Mouse (Mus musculus) heart, postnatal 4 days (tissue): Measurements from ENCODE around the gene Pea15a. TPM values are rescaled to one million over a fixed set of nuclear protein-coding genes. Genes with fewer than 3 reads are reported as not detected.

ENCODE experiments used
- DNase-seq: peaks from one replicate; pipeline ENCODE4 v3.0.0; 2021
- total RNA-seq, 2 experiments: library from RNA; stranded (reverse); gene quantifications; 2 replicates each; pipeline ENCODE4 v1.2.3; 2021

The Pea15a gene
- total RNA-seq, 2 experiments from 2014 or later = 140 to 147 TPM

- DNase-seq = no peak
Measured at GRCm38 (mm10) chr1:172204814-172205740, 1.5 kb downstream of the Pea15a start.

DNA sequence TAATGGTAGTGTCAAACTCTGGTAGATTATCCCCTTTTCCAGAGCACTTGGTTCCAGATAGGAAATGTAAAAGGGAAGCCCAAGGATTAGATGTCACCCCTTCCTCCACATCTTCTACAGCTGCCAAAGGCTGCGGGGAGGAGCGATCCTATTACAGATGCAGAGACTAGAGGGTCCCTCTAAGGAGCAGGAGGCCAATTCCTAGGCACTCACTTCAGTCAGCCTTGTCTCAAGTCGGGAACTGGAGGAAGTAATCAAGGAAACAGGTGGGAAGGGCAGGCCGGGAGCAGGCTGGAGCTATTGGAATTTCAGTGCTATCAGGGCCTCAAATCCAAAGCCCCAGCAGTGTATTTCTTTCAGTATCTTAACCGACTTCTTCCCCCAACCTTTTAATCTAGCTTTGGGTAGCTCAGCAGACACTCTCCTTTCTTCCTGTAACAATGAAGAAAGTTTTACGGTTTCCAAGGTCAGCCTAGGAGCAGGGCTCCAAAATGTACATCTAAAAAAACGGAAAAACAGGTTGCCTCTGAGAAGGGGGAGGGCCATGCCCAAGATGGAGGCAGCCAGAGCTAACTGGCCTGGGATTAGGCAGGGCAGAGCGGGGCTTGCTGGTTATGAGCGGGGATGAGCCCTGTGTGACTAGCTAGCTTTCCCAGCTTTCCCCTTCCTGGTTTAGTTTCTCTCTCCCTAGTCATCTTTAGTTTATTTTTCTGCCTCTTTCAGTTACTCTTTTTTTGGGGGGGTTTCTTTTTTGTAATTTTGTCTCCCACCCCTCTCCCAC, 2.4 kb downstream of the Pea15a start:
- DNase-seq = no peak

- peak; percentile 45 for DNase-seq
Measured at GRCm38 (mm10) chr1:172203566-172203965, 3.0 kb downstream of the Pea15a start.

DNA sequence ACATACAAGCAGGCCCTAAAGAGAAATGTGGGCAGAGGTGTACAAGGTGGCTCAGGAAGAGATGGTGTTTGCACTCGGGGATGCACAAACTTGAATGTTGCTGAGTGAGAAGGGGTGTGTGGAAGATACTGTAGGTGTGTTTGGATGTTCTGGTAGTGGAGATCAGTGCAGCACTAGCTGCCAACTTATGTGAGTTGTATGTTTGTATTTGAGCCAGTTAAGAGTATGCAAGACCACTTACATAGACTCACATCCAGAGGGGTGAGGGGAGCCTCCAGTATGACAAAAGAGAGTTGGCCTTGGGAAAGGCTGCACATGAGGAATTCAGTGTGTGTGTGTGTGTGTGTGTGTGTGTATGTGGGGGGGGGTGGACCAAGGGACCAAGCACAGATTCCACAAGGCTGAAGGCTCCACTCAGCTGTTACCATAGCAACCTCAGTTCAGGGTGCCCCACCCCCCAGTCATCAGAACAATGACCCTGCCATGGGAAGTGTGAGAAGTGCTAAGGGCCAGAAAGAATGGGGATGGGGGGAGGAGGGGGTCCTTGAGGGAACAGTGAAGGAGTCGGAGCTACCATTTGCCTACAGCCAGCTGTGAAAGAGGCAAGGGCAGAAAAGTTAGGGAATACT, 3.6 kb downstream of the Pea15a start:
- peak; percentile 49 for DNase-seq

DNA sequence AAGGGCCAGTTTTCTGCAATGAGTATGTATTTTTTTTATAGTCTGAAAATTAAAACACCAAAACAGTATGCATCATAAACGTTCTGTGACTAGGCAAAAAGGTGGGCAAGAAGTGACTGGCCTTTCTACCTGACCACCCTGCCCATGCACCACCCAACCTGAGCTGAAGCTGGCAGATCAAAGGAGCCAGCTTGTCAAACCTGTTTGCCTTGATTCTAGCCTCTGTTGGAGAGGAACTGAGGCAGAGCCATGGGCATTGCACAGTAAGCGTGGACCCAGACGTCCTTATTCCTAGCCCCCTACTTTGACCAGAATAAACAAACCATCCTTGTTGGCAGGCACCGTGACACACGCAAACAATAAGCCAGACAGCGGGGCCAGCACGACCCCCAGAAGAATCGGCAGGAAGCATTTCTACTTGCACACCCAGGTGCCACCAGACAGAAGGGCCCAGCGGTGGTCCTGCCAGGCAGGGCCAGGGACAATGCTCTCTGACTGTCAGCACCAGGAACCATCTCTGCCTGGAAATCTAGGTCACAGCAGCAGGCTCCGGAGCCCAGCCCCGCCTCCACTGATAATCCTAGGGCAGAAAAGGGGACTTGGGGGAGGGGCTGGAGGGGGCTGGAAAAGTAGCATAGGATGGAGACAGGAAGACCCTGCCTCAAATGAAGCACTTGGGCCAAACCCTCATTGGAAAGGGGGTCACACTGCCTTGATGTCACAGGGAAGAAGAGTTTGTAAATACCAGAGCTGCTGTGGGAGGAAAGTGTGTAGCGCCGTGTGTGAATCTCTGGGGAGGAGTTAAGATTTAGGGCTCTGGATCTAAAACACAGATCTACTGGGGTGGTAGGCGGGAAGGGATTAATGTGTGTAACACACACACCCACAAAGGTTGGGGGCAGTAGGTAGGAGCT, 4.4 kb downstream of the Pea15a start:
- DNase-seq = peak; percentile 39

DNA sequence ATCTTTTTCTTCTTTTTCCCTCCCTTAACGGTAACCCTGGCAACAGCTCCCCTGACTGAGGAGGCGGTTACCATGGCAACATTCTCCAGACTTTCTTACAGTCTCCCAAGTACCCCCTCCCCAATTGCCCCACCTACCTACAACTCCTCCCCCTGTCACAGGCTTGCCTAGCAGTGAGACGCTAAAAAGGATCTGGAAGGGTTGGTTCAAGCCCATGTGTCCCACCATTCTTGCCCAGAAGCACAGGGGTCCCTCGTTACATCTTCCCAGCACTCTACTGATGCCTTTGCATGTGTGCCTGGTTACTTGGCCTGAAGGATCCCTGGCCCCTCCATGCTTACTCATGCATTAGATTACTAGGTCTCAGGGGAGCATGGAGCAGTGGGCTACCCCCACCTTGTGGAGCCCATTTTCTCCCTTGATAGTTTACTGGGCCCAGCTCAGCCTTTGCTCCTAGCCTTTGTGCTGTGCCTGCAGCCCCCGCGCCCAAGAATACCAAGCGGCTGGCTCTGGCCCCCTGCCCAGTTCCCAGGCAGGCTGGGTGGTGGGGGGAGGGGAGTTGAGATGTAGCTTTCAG, 5.6 kb downstream of the Pea15a start:
- peak; percentile 77 for DNase-seq

DNA sequence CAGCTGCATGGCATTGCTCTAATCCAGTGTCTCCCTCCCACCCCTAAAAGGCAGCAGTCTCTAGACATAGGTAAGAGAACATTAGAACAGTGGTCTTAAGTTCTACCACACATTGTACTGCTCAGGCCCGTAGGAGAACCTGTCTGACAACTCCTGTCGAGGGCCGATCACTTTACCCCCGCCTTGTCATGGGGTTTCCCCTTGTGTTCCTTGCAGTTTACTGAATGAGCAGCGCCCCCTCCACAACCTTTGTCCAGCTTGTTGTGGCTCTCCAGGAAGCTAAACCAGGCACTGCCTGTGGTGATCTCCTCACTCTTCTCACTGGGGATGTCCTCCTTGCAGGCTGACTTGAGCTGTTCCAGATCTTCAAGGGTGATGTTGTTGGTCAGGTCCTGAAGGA, 6.4 kb downstream of the Pea15a start:
- DNase-seq = no peak

- DNase-seq = no peak
Measured at GRCm38 (mm10) chr1:172198996-172199395, 7.6 kb downstream of the Pea15a start.

DNA sequence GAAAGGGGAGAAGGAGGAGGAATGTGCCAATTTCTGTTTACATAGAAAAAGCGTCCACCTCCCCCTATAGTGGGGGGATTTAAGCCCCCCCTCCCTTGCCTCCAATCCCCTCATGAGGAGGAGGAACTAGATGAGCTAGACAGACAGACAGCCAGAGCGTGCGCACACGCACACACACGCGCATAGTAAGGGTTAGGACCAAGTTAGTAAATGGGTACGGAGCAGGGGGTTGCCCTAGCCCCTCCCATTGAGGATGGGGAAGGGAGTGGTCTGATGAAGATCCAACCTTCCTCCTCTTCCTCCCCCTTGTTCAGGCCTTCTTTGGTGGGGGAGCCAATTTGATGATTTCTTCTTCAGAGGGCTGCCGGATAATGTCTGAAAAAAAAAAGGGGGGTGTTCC, 8.3 kb downstream of the Pea15a start:
- no peak for DNase-seq

- no peak for DNase-seq
Measured at GRCm38 (mm10) chr1:172197851-172198250, 8.8 kb downstream of the Pea15a start.

DNA sequence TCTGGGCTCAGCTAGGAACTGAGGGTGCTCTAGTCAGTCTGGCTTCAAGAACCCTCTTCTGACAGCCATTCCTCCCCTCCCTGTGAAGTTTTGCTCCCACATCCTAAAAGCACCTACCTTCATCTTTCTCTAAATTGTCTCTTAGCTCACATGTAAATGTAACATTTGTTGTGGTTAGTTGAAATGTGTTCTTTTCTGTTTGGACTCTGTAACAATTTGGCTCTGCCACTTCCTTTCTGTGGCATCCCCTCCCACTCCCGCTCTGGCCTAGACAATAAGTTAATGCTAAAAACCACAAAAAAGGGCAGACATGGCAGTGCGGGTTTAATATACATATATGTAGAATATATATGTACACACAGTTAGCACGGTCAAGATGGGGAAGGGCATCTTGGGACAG, 9.5 kb downstream of the Pea15a start:
- no peak for DNase-seq

DNA sequence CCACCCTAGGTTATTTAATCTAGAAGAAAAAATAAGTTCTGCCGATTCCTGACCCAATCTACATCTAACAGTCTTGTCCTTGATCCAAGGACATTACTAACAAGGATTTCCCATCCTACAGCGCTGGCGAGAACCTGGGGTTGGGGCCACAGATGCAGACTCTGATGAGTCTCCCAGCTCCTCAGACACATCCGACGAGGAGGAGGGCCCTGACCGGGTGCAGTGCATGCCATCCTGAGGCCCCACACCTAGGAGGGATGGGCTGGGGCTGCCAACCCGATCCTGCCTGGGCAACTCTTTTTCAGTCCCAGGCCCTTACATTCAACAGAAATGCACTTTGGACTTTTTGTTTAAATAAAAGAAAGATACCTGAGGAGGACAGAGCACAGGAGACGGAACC, 12.2 kb downstream of the Pea15a start:
- DNase-seq = no peak

GRCm38 (mm10) chr1:172192217-172192616, 14.4 kb downstream of the Pea15a start:
- DNase-seq = no peak

GRCm38 (mm10) chr1:172191578-172191977, 15.0 kb downstream of the Pea15a start:
- no peak for DNase-seq

DNA sequence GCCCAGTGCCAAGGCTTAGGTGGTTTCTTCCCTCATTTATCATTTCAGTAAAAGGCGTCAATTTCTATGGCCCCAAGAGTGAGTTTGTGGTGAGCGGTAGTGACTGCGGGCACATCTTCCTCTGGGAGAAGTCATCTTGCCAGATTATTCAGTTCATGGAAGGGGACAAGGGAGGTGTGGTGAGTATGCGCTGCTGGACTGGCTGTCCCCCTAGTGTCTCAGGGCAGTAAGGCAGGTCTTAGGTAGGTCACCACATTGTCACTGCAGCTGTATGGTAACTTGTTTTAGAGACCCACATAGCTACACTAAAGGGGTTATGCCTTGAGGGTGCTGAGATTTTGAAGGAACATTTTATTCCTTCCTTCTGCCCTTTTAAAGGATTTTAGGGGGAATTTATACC, 17.7 kb downstream of the Pea15a start:
- DNase-seq = peak; percentile 54

DNA sequence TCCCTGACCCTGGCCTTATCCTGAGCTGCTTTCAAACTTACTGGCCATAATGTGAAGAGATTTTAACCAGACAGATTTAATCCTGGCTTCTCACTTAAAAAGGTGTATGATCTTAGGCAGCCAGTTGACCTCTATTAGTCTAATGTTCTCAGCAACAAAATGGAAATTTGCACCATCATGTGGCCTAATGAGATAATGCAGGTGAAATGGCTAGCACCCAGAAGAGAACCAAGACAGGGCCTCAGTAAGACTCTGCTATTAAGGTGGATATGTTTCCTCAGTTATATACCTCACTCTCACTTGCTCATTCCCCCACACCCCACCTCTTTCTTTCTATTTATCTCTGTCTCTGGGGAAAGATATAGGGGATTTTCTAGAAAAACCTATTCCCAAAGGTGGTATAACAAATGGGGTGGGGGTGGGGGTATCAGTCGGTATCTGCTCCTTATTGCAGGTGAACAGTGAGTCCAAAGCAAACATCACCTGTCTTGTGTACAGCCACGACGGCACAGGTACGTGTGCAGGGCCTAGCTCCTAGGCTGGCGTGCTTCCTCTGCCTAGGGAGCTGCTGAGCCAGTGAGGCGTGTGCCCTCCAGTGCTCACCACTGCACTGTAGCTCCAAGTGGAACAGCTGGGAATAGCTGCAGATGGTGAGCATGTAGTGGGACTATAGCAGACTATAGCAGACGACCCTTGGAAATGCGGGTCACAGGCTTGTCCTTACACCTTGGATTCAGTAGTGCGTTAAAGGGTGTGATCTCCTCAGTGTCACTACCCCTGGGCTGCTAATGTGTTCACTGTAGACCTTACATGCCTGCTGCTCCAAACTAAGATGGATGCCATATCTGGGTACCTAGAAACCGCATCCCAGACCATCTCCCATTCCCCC, 20.0 kb downstream of the Pea15a start:
- DNase-seq = no peak

DNA sequence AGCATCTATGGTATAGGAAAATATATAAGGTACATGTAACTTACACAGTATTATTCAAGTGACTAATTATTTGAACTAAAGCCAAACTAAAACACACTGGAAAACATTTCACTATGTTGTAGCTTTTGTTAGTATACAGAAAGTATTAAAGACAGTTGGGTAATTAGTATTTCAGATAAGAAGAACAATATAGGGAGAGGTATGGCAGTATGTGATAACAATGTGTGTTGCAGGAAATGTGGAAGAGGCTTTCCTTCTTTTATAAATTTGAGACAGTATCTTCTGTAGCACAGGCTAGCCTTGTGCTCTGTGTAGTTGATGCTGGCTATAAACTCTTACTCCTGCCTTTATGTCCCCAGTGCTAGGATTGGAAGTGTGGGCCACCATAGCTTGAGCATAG, 22.7 kb downstream of the Pea15a start:
- no peak for DNase-seq

GRCm38 (mm10) chr1:172183056-172183455, 23.5 kb downstream of the Pea15a start:
- DNase-seq = no peak

DNA sequence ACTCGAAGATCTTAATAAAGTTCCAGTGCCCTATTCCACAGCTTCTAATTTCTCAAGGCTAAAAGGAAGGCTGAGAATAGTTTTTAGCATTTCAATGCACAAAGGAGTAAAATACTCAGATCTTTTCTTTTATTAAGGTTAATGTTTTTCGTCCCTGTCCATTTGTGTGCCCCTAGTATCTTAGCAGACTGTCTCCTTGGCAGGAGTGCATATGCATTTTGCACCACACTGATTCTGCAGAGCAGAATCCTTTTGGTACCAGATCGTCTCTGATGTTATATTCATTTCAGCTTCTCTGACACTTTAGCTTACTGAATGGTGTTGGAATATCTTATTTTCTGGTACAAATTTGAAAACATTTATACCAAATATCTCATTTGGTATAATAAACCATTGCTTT, 24.8 kb downstream of the Pea15a start:
- DNase-seq = no peak

GRCm38 (mm10) chr1:172180881-172181280, 25.7 kb downstream of the Pea15a start:
- no peak for DNase-seq

- DNase-seq = no peak
Measured at GRCm38 (mm10) chr1:172179102-172179501, 27.5 kb downstream of the Pea15a start.
